Mouse (Mus musculus) megakaryocyte-erythroid progenitor cell, adult 5-6 weeks (primary cell): ENCODE measurements around the gene Csnk2b. TPM values are rescaled to one million over a fixed set of nuclear protein-coding genes. Genes with fewer than 3 reads are reported as not detected.

ENCODE experiments used
- ATAC-seq: replicated peaks from 2 replicates; pipeline ENCODE4 v1.8.0; 2016; ENCODE audit warnings: mild to moderate bottlenecking, inconsistent platforms; ENCODE audit not compliant: severe bottlenecking, poor library complexity, low FRiP score, low TSS enrichment
- total RNA-seq, 2 experiments: library from RNA; stranded (forward) in 1 of 2; stranded (reverse) in 1 of 2; fragments of 200-1000, 215-1000 nt in 1 of 2; fragments of >200 nt in 1 of 2; fragmentation: Nextera tagmentation in 1 of 2; gene quantifications; 2 replicates each; pipeline ENCODE4 v1.2.3; 2014 to 2017

Csnk2b gene
- total RNA-seq, 2 experiments from 2014 or later, result 451 to 482 TPM

DNA sequence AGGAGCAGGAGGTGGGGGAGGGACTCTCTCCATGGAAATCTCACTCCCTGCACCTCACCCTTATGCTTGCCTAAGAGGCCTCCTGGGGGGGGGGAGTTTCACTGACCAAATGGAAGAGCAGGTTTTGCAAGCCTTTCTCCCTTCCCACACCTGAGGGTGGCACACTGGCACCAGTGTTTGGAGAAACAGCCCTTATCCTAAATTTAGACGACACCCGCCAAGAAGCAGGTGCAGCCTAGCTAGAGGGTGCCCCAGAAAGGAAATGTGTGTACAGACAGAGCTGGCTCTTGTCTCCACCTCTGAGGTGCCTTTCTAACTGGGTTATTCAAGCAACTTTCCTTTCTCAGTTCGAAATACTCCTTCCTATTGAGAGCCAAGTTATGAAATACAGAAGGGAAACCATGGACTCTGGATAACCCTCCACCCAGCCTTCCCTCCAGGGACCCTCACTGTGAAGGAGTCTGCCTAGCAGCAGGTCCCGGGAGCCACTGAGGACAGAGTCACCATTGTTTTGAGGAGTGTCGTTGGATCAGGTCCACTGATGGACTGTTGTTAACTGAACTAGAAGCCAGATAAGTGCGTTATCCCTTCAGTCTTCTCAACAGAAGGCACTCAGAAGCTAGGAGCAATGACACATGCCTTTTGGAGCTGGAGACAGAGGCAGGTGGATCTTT lies 51.2 kb downstream of the Csnk2b start:
- ATAC-seq, result 0 out of 2 replicates have a peak, but pooled peaks have one; percentile 22

- ATAC-seq, result no peak
Measured at GRCm38 (mm10) chr17:35068213-35068914, 53.5 kb downstream of the Csnk2b start.

Other genes starting within 250 kb of the Csnk2b start
Only the 30 nearest of the 42 such genes appear.
- 269 and 281 TPM in 2 replicates for gene Lsm2, start 140.2 kb downstream of the Csnk2b start, total RNA-seq (2014; fragmentation: Nextera tagmentation)
- 34.8 and 79.7 TPM in 2 replicates for gene Lsm2, start 140.2 kb downstream of the Csnk2b start, total RNA-seq (2017)
- gene Vars, start 121.1 kb downstream of the Csnk2b start, total RNA-seq (2014; fragmentation: Nextera tagmentation), result 137 and 213 TPM in 2 replicates
- 226 and 342 TPM in 2 replicates for gene Vars, start 121.1 kb downstream of the Csnk2b start, total RNA-seq (2017)
- 0.31 and 0.54 TPM in 2 replicates for gene Vwa7, start 105.5 kb downstream of the Csnk2b start, total RNA-seq (2014; fragmentation: Nextera tagmentation)
- gene Vwa7, start 105.5 kb downstream of the Csnk2b start, total RNA-seq (2017), result 0.15 and 0.19 TPM in 2 replicates
- gene Sapcd1, start 94.0 kb downstream of the Csnk2b start, total RNA-seq (2014; fragmentation: Nextera tagmentation), result 9.4 and 14.7 TPM in 2 replicates
- 4.2 TPM in 1 of 2 replicates, not detected in the other for gene Sapcd1, start 94.0 kb downstream of the Csnk2b start, total RNA-seq (2017)
- 10.0 and 10.6 TPM in 2 replicates for gene Msh5, start 75.3 kb downstream of the Csnk2b start, total RNA-seq (2014; fragmentation: Nextera tagmentation)
- gene Msh5, start 75.3 kb downstream of the Csnk2b start, total RNA-seq (2017), result 2.4 and 3.1 TPM in 2 replicates
- 126 and 137 TPM in 2 replicates for gene Clic1, start 72.1 kb downstream of the Csnk2b start, total RNA-seq (2014; fragmentation: Nextera tagmentation)
- gene Clic1, start 72.1 kb downstream of the Csnk2b start, total RNA-seq (2017), result 137 and 183 TPM in 2 replicates
- 2.7 and 7.6 TPM in 2 replicates for gene Ddah2, start 63.0 kb downstream of the Csnk2b start, total RNA-seq (2014; fragmentation: Nextera tagmentation)
- gene Ddah2, start 63.0 kb downstream of the Csnk2b start, total RNA-seq (2017), result 4.6 and 21.4 TPM in 2 replicates
- gene Ly6g6c, start 56.7 kb downstream of the Csnk2b start, total RNA-seq (2014; fragmentation: Nextera tagmentation), result not detected in 2 replicates
- gene Ly6g6c, start 56.7 kb downstream of the Csnk2b start, total RNA-seq (2017), result not detected in 2 replicates
- 0.32 TPM in 1 of 2 replicates, not detected in the other for gene Mpig6b, start 55.9 kb downstream of the Csnk2b start, total RNA-seq (2014; fragmentation: Nextera tagmentation)
- gene Mpig6b, start 55.9 kb downstream of the Csnk2b start, total RNA-seq (2017), result not detected in 2 replicates
- gene Ly6g6e, start 45.2 kb downstream of the Csnk2b start, total RNA-seq (2014; fragmentation: Nextera tagmentation), result not detected in 2 replicates
- not detected in 2 replicates for gene Ly6g6e, start 45.2 kb downstream of the Csnk2b start, total RNA-seq (2017)
- gene Ly6g6d, start 44.0 kb downstream of the Csnk2b start, total RNA-seq (2014; fragmentation: Nextera tagmentation), result not detected in 2 replicates
- gene Ly6g6d, start 44.0 kb downstream of the Csnk2b start, total RNA-seq (2017), result not detected in 2 replicates
- not detected in 2 replicates for gene Ly6g6f, start 36.4 kb downstream of the Csnk2b start, total RNA-seq (2014; fragmentation: Nextera tagmentation)
- not detected in 2 replicates for gene Ly6g6f, start 36.4 kb downstream of the Csnk2b start, total RNA-seq (2017)
- 62.9 and 76.7 TPM in 2 replicates for gene Abhd16a, start 32.8 kb downstream of the Csnk2b start, total RNA-seq (2014; fragmentation: Nextera tagmentation)
- gene Abhd16a, start 32.8 kb downstream of the Csnk2b start, total RNA-seq (2017), result 38.5 and 46.7 TPM in 2 replicates
- gene Ly6g5c, start 13.8 kb downstream of the Csnk2b start, total RNA-seq (2014; fragmentation: Nextera tagmentation), result not detected in 2 replicates
- gene Ly6g5c, start 13.8 kb downstream of the Csnk2b start, total RNA-seq (2017), result not detected in 2 replicates
- 0.42 and 1.1 TPM in 2 replicates for gene Ly6g5b, start 6.6 kb downstream of the Csnk2b start, total RNA-seq (2014; fragmentation: Nextera tagmentation)
- 0.99 TPM in 1 of 2 replicates, not detected in the other for gene Ly6g5b, start 6.6 kb downstream of the Csnk2b start, total RNA-seq (2017)
- 30.4 and 31.5 TPM in 2 replicates for gene Gpank1, start 598 bp downstream of the Csnk2b start, total RNA-seq (2014; fragmentation: Nextera tagmentation)
- gene Gpank1, start 598 bp downstream of the Csnk2b start, total RNA-seq (2017), result 36.2 and 37.7 TPM in 2 replicates
- gene D17H6S53E, start 4.3 kb upstream of the Csnk2b start, total RNA-seq (2014; fragmentation: Nextera tagmentation), result 0.70 and 6.3 TPM in 2 replicates
- gene D17H6S53E, start 4.3 kb upstream of the Csnk2b start, total RNA-seq (2017), result 4.4 and 9.0 TPM in 2 replicates
- not detected in 2 replicates for gene Apom, start 10.0 kb upstream of the Csnk2b start, total RNA-seq (2014; fragmentation: Nextera tagmentation)
- not detected in 2 replicates for gene Apom, start 10.0 kb upstream of the Csnk2b start, total RNA-seq (2017)
- gene Bag6, start 13.1 kb upstream of the Csnk2b start, total RNA-seq (2014; fragmentation: Nextera tagmentation), result 158 TPM in 2 replicates
- gene Bag6, start 13.1 kb upstream of the Csnk2b start, total RNA-seq (2017), result 63.3 and 105 TPM in 2 replicates
- gene Prrc2a, start 42.8 kb upstream of the Csnk2b start, total RNA-seq (2014; fragmentation: Nextera tagmentation), result 392 and 430 TPM in 2 replicates
- 44.9 and 47.1 TPM in 2 replicates for gene Prrc2a, start 42.8 kb upstream of the Csnk2b start, total RNA-seq (2017)
- gene Aif1, start 54.0 kb upstream of the Csnk2b start, total RNA-seq (2014; fragmentation: Nextera tagmentation), result not detected in 2 replicates
- gene Aif1, start 54.0 kb upstream of the Csnk2b start, total RNA-seq (2017), result 7.4 TPM in 1 of 2 replicates, not detected in the other
- gene Lst1, start 66.4 kb upstream of the Csnk2b start, total RNA-seq (2014; fragmentation: Nextera tagmentation), result not detected in 2 replicates
- 15.8 TPM in 1 of 2 replicates, not detected in the other for gene Lst1, start 66.4 kb upstream of the Csnk2b start, total RNA-seq (2017)
- gene Ltb, start 72.4 kb upstream of the Csnk2b start, total RNA-seq (2014; fragmentation: Nextera tagmentation), result 5.5 and 12.6 TPM in 2 replicates
- 1.3 TPM in 1 of 2 replicates, not detected in the other for gene Ltb, start 72.4 kb upstream of the Csnk2b start, total RNA-seq (2017)
- gene Tnf, start 80.0 kb upstream of the Csnk2b start, total RNA-seq (2014; fragmentation: Nextera tagmentation), result 1.8 TPM in 1 of 2 replicates, not detected in the other
- 0.88 and 7.7 TPM in 2 replicates for gene Tnf, start 80.0 kb upstream of the Csnk2b start, total RNA-seq (2017)
- 0.45 TPM in 1 of 2 replicates, not detected in the other for gene Lta, start 83.3 kb upstream of the Csnk2b start, total RNA-seq (2014; fragmentation: Nextera tagmentation)
- not detected in 2 replicates for gene Lta, start 83.3 kb upstream of the Csnk2b start, total RNA-seq (2017)
- not detected in 2 replicates for gene Gm16181, start 98.8 kb upstream of the Csnk2b start, total RNA-seq (2014; fragmentation: Nextera tagmentation)
- not detected in 2 replicates for gene Gm16181, start 98.8 kb upstream of the Csnk2b start, total RNA-seq (2017)
- 4.5 and 8.0 TPM in 2 replicates for gene Atp6v1g2, start 111.6 kb upstream of the Csnk2b start, total RNA-seq (2014; fragmentation: Nextera tagmentation)
- gene Atp6v1g2, start 111.6 kb upstream of the Csnk2b start, total RNA-seq (2017), result 0.99 and 2.2 TPM in 2 replicates
- 8.8 and 10.1 TPM in 2 replicates for gene Nfkbil1, start 113.7 kb upstream of the Csnk2b start, total RNA-seq (2014; fragmentation: Nextera tagmentation)
- 3.5 and 10.1 TPM in 2 replicates for gene Nfkbil1, start 113.7 kb upstream of the Csnk2b start, total RNA-seq (2017)
- 488 and 550 TPM in 2 replicates for gene Ddx39b, start 119.7 kb upstream of the Csnk2b start, total RNA-seq (2014; fragmentation: Nextera tagmentation)
- gene Ddx39b, start 119.7 kb upstream of the Csnk2b start, total RNA-seq (2017), result 211 and 221 TPM in 2 replicates
- gene H2-D1, start 140.7 kb upstream of the Csnk2b start, total RNA-seq (2014; fragmentation: Nextera tagmentation), result 237 and 344 TPM in 2 replicates
- 289 and 334 TPM in 2 replicates for gene H2-D1, start 140.7 kb upstream of the Csnk2b start, total RNA-seq (2017)